Mouse (Mus musculus): ENCODE data around the gene H2al1b. TPM values are rescaled to one million over a fixed set of nuclear protein-coding genes. Genes with fewer than 3 reads are reported as not detected.
"Not testable (repeated sequence)": the region's sequence is repeated elsewhere in the genome, so short reads cannot be mapped to it uniquely, and the experiment has no call there.

H2al1b gene
- polyA plus RNA-seq, 1 experiment from 2014 or later, result not detected

- H3K36me3 ChIP-seq (replicated peaks); H3K27ac ChIP-seq; ATAC-seq (ENCODE audit: low FRiP score); H3K9ac ChIP-seq; H3K4me3 ChIP-seq (replicated peaks); H3K9me3 ChIP-seq; H3K4me2 ChIP-seq; H3K4me1 ChIP-seq; H3K27me3 ChIP-seq: not testable (repeated sequence)
- WGBS, result no CpG with 5 or more reads among the region's 3 CpGs
These were observed 3.3 kb upstream of the H2al1b start, which contains the start of gene H2al1a for GRCm38 (mm10) chrX:11298957-11299356. TSS of gene H2al1a (plus strand) at chrX:11299257.

GRCm38 (mm10) chrX:11305355-11305754 lies 3.1 kb downstream of the H2al1b start, which contains the start of gene H2al1c:
TSS of gene H2al1c (plus strand) at chrX:11305655.
- WGBS, result 100% methylated on average over 1 of the region's 6 CpGs

GRCm38 (mm10) chrX:11308524-11308923 lies 6.3 kb downstream of the H2al1b start, which contains the start of gene H2al1d:
TSS of gene H2al1d (plus strand) at chrX:11308824.
- not testable (repeated sequence) for H3K27me3 ChIP-seq

More at GRCm38 (mm10) chrX:11305355-11305754, 3.1 kb downstream of the H2al1b start, which contains the start of gene H2al1c:
- not testable (repeated sequence) for H3K9me3 ChIP-seq; H3K27ac ChIP-seq; H3K4me3 ChIP-seq (replicated peaks); ATAC-seq (ENCODE audit: low FRiP score); H3K4me1 ChIP-seq; H3K9ac ChIP-seq; H3K4me2 ChIP-seq; H3K27me3 ChIP-seq; H3K36me3 ChIP-seq (replicated peaks)

GRCm38 (mm10) chrX:11311634-11312033 lies 9.4 kb downstream of the H2al1b start, which contains the start of gene H2al1e:
TSS of gene H2al1e (plus strand) at chrX:11311934.
- not testable (repeated sequence) for H3K27ac ChIP-seq; H3K9ac ChIP-seq; H3K4me3 ChIP-seq (replicated peaks); H3K36me3 ChIP-seq (replicated peaks); H3K9me3 ChIP-seq; H3K4me1 ChIP-seq; ATAC-seq (ENCODE audit: low FRiP score); H3K4me2 ChIP-seq; H3K27me3 ChIP-seq
- no CpG with 5 or more reads among the region's 3 CpGs for WGBS

More at GRCm38 (mm10) chrX:11308524-11308923, 6.3 kb downstream of the H2al1b start, which contains the start of gene H2al1d:
- H3K36me3 ChIP-seq (replicated peaks); H3K9ac ChIP-seq; H3K27ac ChIP-seq; H3K9me3 ChIP-seq; ATAC-seq (ENCODE audit: low FRiP score); H3K4me2 ChIP-seq; H3K4me1 ChIP-seq; H3K4me3 ChIP-seq (replicated peaks): not testable (repeated sequence)
- WGBS, result no CpG with 5 or more reads among the region's 6 CpGs

GRCm38 (mm10) chrX:11314858-11315257 lies 12.6 kb downstream of the H2al1b start, which contains the start of gene H2al1f:
TSS of gene H2al1f (plus strand) at chrX:11315158.
- not testable (repeated sequence) for H3K27me3 ChIP-seq; ATAC-seq (ENCODE audit: low FRiP score); H3K4me1 ChIP-seq; H3K27ac ChIP-seq; H3K36me3 ChIP-seq (replicated peaks); H3K9me3 ChIP-seq; H3K4me2 ChIP-seq; H3K9ac ChIP-seq; H3K4me3 ChIP-seq (replicated peaks)
- no CpG with 5 or more reads among the region's 6 CpGs for WGBS

- WGBS, result no CpG with 5 or more reads among the region's 3 CpGs
- H3K27me3 ChIP-seq; H3K4me2 ChIP-seq; H3K36me3 ChIP-seq (replicated peaks); H3K9ac ChIP-seq; H3K4me3 ChIP-seq (replicated peaks); H3K4me1 ChIP-seq; ATAC-seq (ENCODE audit: low FRiP score); H3K27ac ChIP-seq; H3K9me3 ChIP-seq: not testable (repeated sequence)
These were observed 15.7 kb downstream of the H2al1b start, which contains the start of gene H2al1g for GRCm38 (mm10) chrX:11317956-11318355. TSS of gene H2al1g (plus strand) at chrX:11318256.

GRCm38 (mm10) chrX:11321192-11321591 lies 19.0 kb downstream of the H2al1b start, which contains the start of gene H2al1h:
TSS of gene H2al1h (plus strand) at chrX:11321492.
- H3K9ac ChIP-seq; H3K4me2 ChIP-seq; H3K9me3 ChIP-seq; ATAC-seq (ENCODE audit: low FRiP score); H3K4me1 ChIP-seq; H3K27me3 ChIP-seq; H3K4me3 ChIP-seq (replicated peaks); H3K27ac ChIP-seq; H3K36me3 ChIP-seq (replicated peaks): not testable (repeated sequence)
- no CpG with 5 or more reads among the region's 6 CpGs for WGBS

- 71% methylated on average over 1 of the region's 5 CpGs for WGBS
- not testable (repeated sequence) for H3K27ac ChIP-seq; H3K4me1 ChIP-seq; ATAC-seq (ENCODE audit: low FRiP score); H3K9me3 ChIP-seq; H3K4me3 ChIP-seq (replicated peaks); H3K9ac ChIP-seq; H3K36me3 ChIP-seq (replicated peaks); H3K27me3 ChIP-seq; H3K4me2 ChIP-seq
These were observed 22.1 kb downstream of the H2al1b start, which contains the start of gene H2al1i for GRCm38 (mm10) chrX:11324359-11324758. TSS of gene H2al1i (plus strand) at chrX:11324659.

- H3K9ac ChIP-seq; H3K27ac ChIP-seq; H3K27me3 ChIP-seq; H3K4me2 ChIP-seq; H3K4me1 ChIP-seq; ATAC-seq (ENCODE audit: low FRiP score); H3K36me3 ChIP-seq (replicated peaks); H3K9me3 ChIP-seq; H3K4me3 ChIP-seq (replicated peaks): not testable (repeated sequence)
- WGBS, result 93% methylated on average over 2 of the region's 2 CpGs
These were observed 25.3 kb downstream of the H2al1b start, which contains the start of gene H2al1j for GRCm38 (mm10) chrX:11327522-11327921. TSS of gene H2al1j (plus strand) at chrX:11327822.

- no peaks in the 10 kb centered on the region for H3K9me3 ChIP-seq
- no peaks in the 10 kb centered on the region for H3K4me1 ChIP-seq
- no peak overlapping the region for H3K4me3 ChIP-seq (replicated peaks)
- no peak overlapping the region for H3K4me2 ChIP-seq
- no peak for ATAC-seq (ENCODE audit: low FRiP score)
- no peak overlapping the region for H3K27ac ChIP-seq
- no peaks in the 10 kb centered on the region for H3K36me3 ChIP-seq (replicated peaks)
- H3K27me3 ChIP-seq, result 0 out of 2 replicates have a peak, but pooled peaks cover 2% of the 10 kb centered on the region
- WGBS, result 62% methylated on average over 9 of the region's 9 CpGs
- no peak overlapping the region for H3K9ac ChIP-seq
These were observed 43.5 kb downstream of the H2al1b start for GRCm38 (mm10) chrX:11345762-11346161.

GRCm38 (mm10) chrX:11346756-11347155 lies 44.5 kb downstream of the H2al1b start:
- 92% methylated on average over 3 of the region's 3 CpGs for WGBS
- no peaks in the 10 kb centered on the region for H3K4me1 ChIP-seq
- H3K27me3 ChIP-seq, result 0 out of 2 replicates have a peak, but pooled peaks cover 2% of the 10 kb centered on the region
- no peaks in the 10 kb centered on the region for H3K36me3 ChIP-seq (replicated peaks)
- H3K9ac ChIP-seq, result no peak overlapping the region
- H3K27ac ChIP-seq, result no peak overlapping the region
- no peak overlapping the region for H3K4me2 ChIP-seq
- no peaks in the 10 kb centered on the region for H3K9me3 ChIP-seq
- ATAC-seq (ENCODE audit: low FRiP score), result no peak
- no peak overlapping the region for H3K4me3 ChIP-seq (replicated peaks)
